Mouse (Mus musculus) MEL (cell line): ENCODE data around the gene Pdzd2. TPM values are rescaled to one million over a fixed set of nuclear protein-coding genes. Genes with fewer than 3 reads are reported as not detected.

Experiments
- DNase-seq: peaks from one replicate; pipeline ENCODE4 v3.0.0; 2011; ENCODE audit warnings: low read depth, low spot score
- H3K27ac ChIP-seq: 2 replicates; pipeline ENCODE4 v1.5.1; 2012; ENCODE audit warnings: low read depth, mild to moderate bottlenecking, control low read depth, low read length, moderate library complexity; ENCODE audit not compliant: control insufficient read depth
- H3K27me3 ChIP-seq, 2 experiments: fragments of 150-350 bp in 1 of 2; sonication (generic) in 1 of 2; 2 replicates each; pipeline ENCODE4 v1.6.1; 2012; ENCODE audit warnings: low read length in 2 of 2, mild to moderate bottlenecking in 2 of 2, improper control_type of control experiment in 1 of 2, moderate library complexity in 1 of 2; ENCODE audit not compliant: insufficient read depth in 2 of 2, control insufficient read depth in 1 of 2
- H3K36me3 ChIP-seq, 2 experiments: 2 replicates each; pipeline ENCODE4 v1.6.1; 2012 to 2014; ENCODE audit warnings: low read length in 2 of 2, improper control_type of control experiment in 1 of 2, inconsistent platforms in 1 of 2, mild to moderate bottlenecking in 1 of 2; ENCODE audit not compliant: insufficient read depth in 2 of 2, control insufficient read depth in 1 of 2
- H3K4me1 ChIP-seq, 2 experiments: fragments of 150-350 bp in 1 of 2; sonication (generic) in 1 of 2; 2 replicates each; pipeline ENCODE4 v1.6.1; 2012; ENCODE audit warnings: low read length in 2 of 2, improper control_type of control experiment in 1 of 2, mild to moderate bottlenecking in 1 of 2; ENCODE audit not compliant: insufficient read depth in 2 of 2, control insufficient read depth in 1 of 2
- H3K4me3 ChIP-seq, 2 experiments: fragments of 150-350 bp in 1 of 2; sonication (generic) in 1 of 2; 2 replicates each; pipeline ENCODE4 v1.5.1; 2012; ENCODE audit warnings: low read depth in 2 of 2, low read length in 2 of 2, mild to moderate bottlenecking in 2 of 2, moderate library complexity in 2 of 2, control low read depth in 1 of 2, improper control_type of control experiment in 1 of 2; ENCODE audit not compliant: control insufficient read depth in 1 of 2, insufficient read depth in 1 of 2
- H3K79me2 ChIP-seq: 2 replicates; pipeline ENCODE4 v1.6.1; 2012; ENCODE audit warnings: mild to moderate bottlenecking, low read length, moderate library complexity; ENCODE audit not compliant: control insufficient read depth, poor library complexity, insufficient read depth
- H3K9ac ChIP-seq: 2 replicates; pipeline ENCODE4 v1.6.1; 2012; ENCODE audit warnings: low read depth, mild to moderate bottlenecking, control low read depth, low read length, moderate library complexity; ENCODE audit not compliant: control insufficient read depth, poor library complexity, severe bottlenecking
- H3K9me3 ChIP-seq: fragments of 150-350 bp; sonication (generic); replicated peaks from 2 replicates; pipeline ENCODE4 v1.6.1; 2012; ENCODE audit warnings: mild to moderate bottlenecking, low read length, improper control_type of control experiment, moderate library complexity; ENCODE audit not compliant: insufficient read depth
- BHLHE40 ChIP-seq: IDR thresholded peaks from 2 replicates; pipeline ENCODE4 v1.6.1; 2012; ENCODE audit warnings: low read depth, mild to moderate bottlenecking, inconsistent platforms, low read length, improper control_type of control experiment, borderline replicate concordance
- CHD1 ChIP-seq: IDR thresholded peaks from 2 replicates; pipeline ENCODE4 v1.6.1; 2012; ENCODE audit warnings: low read depth, mild to moderate bottlenecking, inconsistent platforms, low read length, improper control_type of control experiment
- CHD2 ChIP-seq: IDR thresholded peaks from 2 replicates; pipeline ENCODE4 v1.6.1; 2011; ENCODE audit warnings: low read length, improper control_type of control experiment
- E2F4 ChIP-seq: IDR thresholded peaks from 2 replicates; pipeline ENCODE4 v1.6.1; 2011; ENCODE audit warnings: low read depth, low read length, improper control_type of control experiment, borderline replicate concordance
- ELF1 ChIP-seq: IDR thresholded peaks from 2 replicates; pipeline ENCODE4 v1.6.1; 2014; ENCODE audit warnings: low read depth, mild to moderate bottlenecking, inconsistent platforms, low read length, improper control_type of control experiment, moderate library complexity
- EP300 ChIP-seq, 2 experiments: IDR thresholded peaks; 2 replicates each; pipeline ENCODE4 v1.6.1; 2011; ENCODE audit warnings: improper control_type of control experiment in 2 of 2, low read length in 2 of 2, low read depth in 1 of 2, mild to moderate bottlenecking in 1 of 2
- ETS1 ChIP-seq: IDR thresholded peaks from 2 replicates; pipeline ENCODE4 v1.6.1; 2012; ENCODE audit warnings: low read depth, mild to moderate bottlenecking, inconsistent platforms, low read length, improper control_type of control experiment, moderate library complexity
- HCFC1 ChIP-seq: IDR thresholded peaks from 2 replicates; pipeline ENCODE4 v1.6.1; 2012; ENCODE audit warnings: low read depth, mild to moderate bottlenecking, inconsistent platforms, low read length, improper control_type of control experiment, moderate library complexity
- JUND ChIP-seq: IDR thresholded peaks from 2 replicates; pipeline ENCODE4 v1.6.1; 2011; ENCODE audit warnings: low read depth, mild to moderate bottlenecking, improper control_type of control experiment, low read length
- KAT2A ChIP-seq: conservative IDR thresholded peaks from 2 replicates; pipeline ENCODE4 v1.6.1; 2012; ENCODE audit warnings: low read depth, low read length, improper control_type of control experiment, inconsistent platforms
- MAX ChIP-seq: IDR thresholded peaks from 2 replicates; pipeline ENCODE4 v1.6.1; 2011; ENCODE audit warnings: low read length, improper control_type of control experiment
- MAZ ChIP-seq: IDR thresholded peaks from 2 replicates; pipeline ENCODE4 v1.6.1; 2012; ENCODE audit warnings: low read depth, mild to moderate bottlenecking, inconsistent platforms, low read length, improper control_type of control experiment
- MEF2A ChIP-seq: IDR thresholded peaks from 2 replicates; pipeline ENCODE4 v1.6.1; 2014; ENCODE audit warnings: low read depth, mild to moderate bottlenecking, inconsistent platforms, low read length, improper control_type of control experiment; ENCODE audit not compliant: poor library complexity, insufficient replicate concordance, severe bottlenecking; ENCODE audit errors: extremely low read depth
- MXI1 ChIP-seq: IDR thresholded peaks from 2 replicates; pipeline ENCODE4 v1.6.1; 2011; ENCODE audit warnings: mild to moderate bottlenecking, low read depth, low read length, improper control_type of control experiment
- MYB ChIP-seq: IDR thresholded peaks from 2 replicates; pipeline ENCODE4 v1.6.1; 2011; ENCODE audit warnings: mild to moderate bottlenecking, low read depth, low read length, improper control_type of control experiment
- MYC ChIP-seq: IDR thresholded peaks from 2 replicates; pipeline ENCODE4 v1.6.1; 2011; ENCODE audit warnings: low read depth, mild to moderate bottlenecking, low read length, improper control_type of control experiment, moderate library complexity
- NELFE ChIP-seq: IDR thresholded peaks from 2 replicates; pipeline ENCODE4 v1.6.1; 2011; ENCODE audit warnings: low read depth, low read length, improper control_type of control experiment
- NRF1 ChIP-seq: IDR thresholded peaks from 2 replicates; pipeline ENCODE4 v1.6.1; 2014; ENCODE audit warnings: low read depth, mild to moderate bottlenecking, inconsistent platforms, low read length, improper control_type of control experiment, moderate library complexity; ENCODE audit not compliant: poor library complexity, insufficient read depth, severe bottlenecking
- POLR2A ChIP-seq, 2 experiments: IDR thresholded peaks; 2 replicates each; pipeline ENCODE4 v1.6.1; 2011 to 2012; ENCODE audit warnings: low read length in 2 of 2, mild to moderate bottlenecking in 2 of 2, control low read depth in 1 of 2, improper control_type of control experiment in 1 of 2, low read depth in 1 of 2, moderate library complexity in 1 of 2; ENCODE audit not compliant: control insufficient read depth in 1 of 2, insufficient read depth in 1 of 2, poor library complexity in 1 of 2
- POLR2AphosphoS5 ChIP-seq: IDR thresholded peaks from 2 replicates; pipeline ENCODE4 v1.6.1; 2012; ENCODE audit warnings: low read depth, borderline replicate concordance, mild to moderate bottlenecking, inconsistent platforms, low read length, moderate library complexity, mixed read lengths
- RAD21 ChIP-seq: IDR thresholded peaks from 2 replicates; pipeline ENCODE4 v1.6.1; 2011; ENCODE audit warnings: mild to moderate bottlenecking, low read depth, low read length, improper control_type of control experiment
- RCOR1 ChIP-seq: IDR thresholded peaks from 2 replicates; pipeline ENCODE4 v1.6.1; 2012; ENCODE audit warnings: low read depth, mild to moderate bottlenecking, inconsistent platforms, low read length, improper control_type of control experiment
- SIN3A ChIP-seq: IDR thresholded peaks from 2 replicates; pipeline ENCODE4 v1.6.1; 2012; ENCODE audit warnings: low read length, improper control_type of control experiment, inconsistent platforms
- SMC3 ChIP-seq: IDR thresholded peaks from 2 replicates; pipeline ENCODE4 v1.6.1; 2011; ENCODE audit warnings: low read depth, low read length, improper control_type of control experiment
- TAL1 ChIP-seq: IDR thresholded peaks from 2 replicates; pipeline ENCODE4 v1.6.1; 2012; ENCODE audit warnings: mild to moderate bottlenecking, inconsistent platforms, low read length, moderate library complexity, mixed read lengths
- TCF12 ChIP-seq: IDR thresholded peaks from 2 replicates; pipeline ENCODE4 v1.6.1; 2014; ENCODE audit warnings: low read depth, mild to moderate bottlenecking, inconsistent platforms, low read length, improper control_type of control experiment, moderate library complexity
- UBTF ChIP-seq: IDR thresholded peaks from 2 replicates; pipeline ENCODE4 v1.6.1; 2012; ENCODE audit warnings: low read depth, mild to moderate bottlenecking, inconsistent platforms, low read length, improper control_type of control experiment, moderate library complexity, borderline replicate concordance; ENCODE audit not compliant: insufficient read depth
- USF1 ChIP-seq: IDR thresholded peaks from 2 replicates; pipeline ENCODE4 v1.6.1; 2014; ENCODE audit warnings: low read depth, mild to moderate bottlenecking, inconsistent platforms, low read length, improper control_type of control experiment, moderate library complexity
- USF2 ChIP-seq, 2 experiments: IDR thresholded peaks; 2 replicates each; pipeline ENCODE4 v1.6.1; 2011 to 2012; ENCODE audit warnings: improper control_type of control experiment in 2 of 2, low read length in 2 of 2, borderline replicate concordance in 1 of 2, inconsistent platforms in 1 of 2, low read depth in 1 of 2, mild to moderate bottlenecking in 1 of 2; ENCODE audit not compliant: insufficient read depth in 1 of 2
- ZC3H11A ChIP-seq: IDR thresholded peaks from 2 replicates; pipeline ENCODE4 v1.6.1; 2012; ENCODE audit warnings: low read depth, mild to moderate bottlenecking, inconsistent platforms, low read length, improper control_type of control experiment
- ZKSCAN1 ChIP-seq: IDR thresholded peaks from 2 replicates; pipeline ENCODE4 v1.6.1; 2012; ENCODE audit warnings: low read depth, mild to moderate bottlenecking, inconsistent platforms, low read length, improper control_type of control experiment, moderate library complexity
- ZMIZ1 ChIP-seq: IDR thresholded peaks from 2 replicates; pipeline ENCODE4 v1.6.1; 2012; ENCODE audit warnings: low read depth, mild to moderate bottlenecking, inconsistent platforms, low read length, improper control_type of control experiment, moderate library complexity
- polyA plus RNA-seq, 2 experiments: library from polyadenylated mRNA; stranded (reverse) in 1 of 2; unstranded in 1 of 2; fragments of >175 nt in 1 of 2; fragments of >200 nt in 1 of 2; gene quantifications; 2 replicates each; pipeline versions ENCODE4 v1.2.1 to v1.2.4; 2012; ENCODE audit warnings: low replicate concordance in 2 of 2, low read depth in 1 of 2; ENCODE audit not compliant: insufficient read length in 2 of 2, insufficient read depth in 1 of 2, missing spikeins in 1 of 2
- total RNA-seq: library from RNA; depleted of rRNA; stranded (reverse); fragments of 300-350 nt; gene quantifications from 2 replicates; pipeline ENCODE4 v1.2.3, GENCODE M21; 2012

The Pdzd2 gene
- total and polyA plus RNA-seq, 3 experiments = 0.15 to 0.33 TPM; not detected in 1

- TF ChIP-seq USF2 (IDR thresholded peaks at IDR 0.05; ENCODE audit: borderline replicate concordance in 1 of 2, insufficient read depth in 1 of 2, low read depth in 1 of 2, low read length in 2 of 2) (no peak), MXI1 (no peak), E2F4 (no peak), MAX (peak; percentile 68; the same call in 1 of the 2 replicates)
These were observed 363.1 kb downstream of the Pdzd2 start (continued) for GRCm38 (mm10) chr15:12376491-12377069.

GRCm38 (mm10) chr15:12375641-12376311 lies 363.9 kb downstream of the Pdzd2 start:
- peaks cover 5 to 7% of the 10 kb centered on the region in 2 experiments for H3K4me1 ChIP-seq
- peak overlapping the region; percentile 57 for H3K27ac ChIP-seq
- no peaks in the 10 kb centered on the region for H3K9me3 ChIP-seq
- H3K79me2 ChIP-seq = no peaks in the 10 kb centered on the region; the same call in 1 of the 2 replicates
- H3K4me3 ChIP-seq = peak overlapping the region; percentile 75 to 90
- peaks cover 0 to 3% of the 10 kb centered on the region in 2 experiments; a peak in 1 of 4 replicates for H3K36me3 ChIP-seq
- no peaks in the 10 kb centered on the region for H3K27me3 ChIP-seq
- DNase-seq = peak; percentile 97
- H3K9ac ChIP-seq = peak overlapping the region; percentile 68
- peak; percentile 70 for TF ChIP-seq ZC3H11A
- no peak for TF ChIP-seq JUND
- TF ChIP-seq TCF12 = peak; percentile 53; the same call in 1 of the 2 replicates
- no peak for TF ChIP-seq POLR2AphosphoS5
- TF ChIP-seq HCFC1 = peak; percentile 47
- TF ChIP-seq NELFE = peak; percentile 43; the same call in 1 of the 2 replicates
- TF ChIP-seq RCOR1 = no peak
- TF ChIP-seq ZKSCAN1 = no peak
- TF ChIP-seq EP300 (IDR thresholded peaks at IDR 0.05; ENCODE audit: low read depth in 1 of 2, low read length in 2 of 2) = no peak
- TF ChIP-seq TAL1 = no peak
- peak; percentile 93 for TF ChIP-seq SIN3A
- no peak for TF ChIP-seq UBTF
- peak; percentile 74 for TF ChIP-seq RAD21
- TF ChIP-seq MYC = no peak
- peak; percentile 42; the same call in 1 of the 2 replicates for TF ChIP-seq USF1
- TF ChIP-seq ZMIZ1 = no peak
- peak; percentile 93 for TF ChIP-seq MAZ
- TF ChIP-seq CHD2 = no peak
- TF ChIP-seq KAT2A = no peak
- no peak for TF ChIP-seq USF2 (IDR thresholded peaks at IDR 0.05; ENCODE audit: borderline replicate concordance in 1 of 2, insufficient read depth in 1 of 2, low read depth in 1 of 2, low read length in 2 of 2)
- TF ChIP-seq ELF1 = no peak
- TF ChIP-seq ETS1 = peak; percentile 45; the same call in 1 of the 2 replicates
- TF ChIP-seq CHD1 = no peak
- TF ChIP-seq SMC3 = peak; percentile 95
- TF ChIP-seq POLR2A (IDR thresholded peaks at IDR 0.05; ENCODE audit: control insufficient read depth in 1 of 2, insufficient read depth in 1 of 2, low read depth in 1 of 2, low read length in 2 of 2, poor library complexity in 1 of 2) = peak in 1 of 2 experiments; percentile 47; a peak in 1 of 4 replicates
- TF ChIP-seq BHLHE40 = 0 out of 2 replicates have a peak, but pooled peaks have one; percentile 21
- no peak for TF ChIP-seq MYB
- TF ChIP-seq NRF1 = no peak
- TF ChIP-seq E2F4 = no peak
- no peak for TF ChIP-seq MEF2A
